Mouse (Mus musculus) testis, adult 2 months (tissue): ENCODE results near the gene Grap. TPM values are rescaled to one million over a fixed set of nuclear protein-coding genes. Genes with fewer than 3 reads are reported as not detected.
A peak's percentile ranks its signal among the peaks of the same experiment; 100 is the strongest.

Experiments
- H3K27ac ChIP-seq: fragments of 200-500 bp; 2 replicates; pipeline ENCODE4 v1.5.1; 2012; ENCODE audit warnings: low read depth, low read length; ENCODE audit not compliant: control insufficient read depth, insufficient read depth
- H3K27me3 ChIP-seq: fragments of 200-500 bp; 2 replicates; pipeline ENCODE4 v1.6.1; 2012; ENCODE audit warnings: mild to moderate bottlenecking, low read length, moderate library complexity; ENCODE audit not compliant: control insufficient read depth, insufficient read depth
- H3K36me3 ChIP-seq: fragments of 200-500 bp; 2 replicates; pipeline ENCODE4 v1.6.1; 2012; ENCODE audit warnings: mild to moderate bottlenecking, low read length; ENCODE audit not compliant: control insufficient read depth, insufficient read depth
- H3K4me1 ChIP-seq: fragments of 200-500 bp; 2 replicates; pipeline ENCODE4 v1.6.1; 2012; ENCODE audit warnings: low read length; ENCODE audit not compliant: control insufficient read depth, insufficient read depth
- H3K4me3 ChIP-seq: fragments of 200-500 bp; 2 replicates; pipeline ENCODE4 v1.5.1; 2012; ENCODE audit warnings: low read depth, mild to moderate bottlenecking, low read length, moderate library complexity, mixed read lengths; ENCODE audit not compliant: control insufficient read depth
- CTCF ChIP-seq: fragments of 200-500 bp; IDR thresholded peaks from 2 replicates; pipeline ENCODE4 v1.5.1; 2012; ENCODE audit warnings: low read depth, mild to moderate bottlenecking, inconsistent platforms, low read length, moderate library complexity; ENCODE audit not compliant: control insufficient read depth, insufficient read depth, insufficient replicate concordance
- POLR2A ChIP-seq: fragments of 200-500 bp; IDR thresholded peaks from 2 replicates; pipeline ENCODE4 v1.6.1; 2012; ENCODE audit warnings: low read depth, mild to moderate bottlenecking, inconsistent platforms, low read length, moderate library complexity; ENCODE audit not compliant: control insufficient read depth
- polyA plus RNA-seq: library from polyadenylated mRNA; depleted of rRNA; stranded (reverse); fragments of >200 nt; gene quantifications from 2 replicates; pipeline ENCODE4 v1.2.3, GENCODE M21; 2012

Grap gene
- polyA plus RNA-seq, 1 experiment, result 2.2 TPM

GRCm38 (mm10) chr11:61671781-61672383 is 18.8 kb downstream of the Grap start:
- Histone ChIP-seq H3K4me1 (peaks cover 12% of the 10 kb centered on the region), H3K36me3 (no peaks in the 10 kb centered on the region), H3K27ac (no peak overlapping the region), H3K4me3 (no peak overlapping the region), H3K27me3 (no peaks in the 10 kb centered on the region)
- TF ChIP-seq CTCF (no peak), POLR2A (no peak)

- no peaks in the 10 kb centered on the region for H3K36me3 ChIP-seq
- H3K4me1 ChIP-seq, result peaks cover 12% of the 10 kb centered on the region
- TF ChIP-seq POLR2A (no peak), CTCF (no peak; the same call in 1 of the 2 replicates)
- no peak overlapping the region for H3K4me3 ChIP-seq
- no peak overlapping the region for H3K27ac ChIP-seq
- H3K27me3 ChIP-seq, result no peaks in the 10 kb centered on the region
These were observed 20.6 kb downstream of the Grap start for GRCm38 (mm10) chr11:61673686-61674085.

DNA sequence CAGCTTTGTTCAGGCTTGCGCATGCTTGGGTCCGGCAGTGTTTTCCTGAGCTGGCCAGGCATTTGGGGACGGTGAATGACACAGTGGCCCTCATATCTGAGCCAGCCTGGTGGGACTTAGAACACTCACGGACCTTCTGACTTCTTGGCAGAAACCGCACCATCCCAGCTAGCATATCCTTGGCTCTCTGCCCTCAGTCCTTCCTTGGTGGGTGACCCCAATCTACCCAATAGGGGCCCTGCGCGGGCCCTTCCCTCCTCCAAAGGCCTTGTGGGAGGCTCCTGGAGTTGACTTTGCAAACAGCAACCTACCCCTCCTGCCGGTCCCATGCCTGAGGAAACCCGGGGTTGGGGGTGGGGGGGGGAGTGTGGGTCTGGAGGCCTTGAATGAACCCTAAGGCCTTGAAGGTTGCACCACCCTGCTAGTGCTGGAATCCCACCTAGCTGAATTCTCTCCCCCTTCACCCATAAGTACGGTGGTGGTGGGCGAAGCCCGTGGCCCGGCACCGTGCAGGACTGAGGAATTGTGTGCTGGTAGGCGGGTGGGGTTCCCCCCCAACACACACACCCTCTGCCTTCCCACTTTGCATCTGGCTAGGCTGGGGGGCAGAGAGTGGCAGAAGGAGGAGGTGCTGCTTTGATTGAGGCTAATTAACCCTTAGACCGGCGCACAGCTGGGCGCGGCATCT is 21.2 kb downstream of the Grap start:
- H3K4me1 ChIP-seq, result peaks cover 12% of the 10 kb centered on the region
- H3K4me3 ChIP-seq, result no peak overlapping the region; the same call in 1 of the 2 replicates

GRCm38 (mm10) chr11:61674839-61675159 is 21.7 kb downstream of the Grap start:
- TF ChIP-seq CTCF (peak; percentile 42; the same call in 1 of the 2 replicates), POLR2A (no peak)
- Histone ChIP-seq H3K4me3 (no peak overlapping the region; the same call in 1 of the 2 replicates), H3K27me3 (no peaks in the 10 kb centered on the region)

More for the DNA sequence above, 21.2 kb downstream of the Grap start:
- TF ChIP-seq POLR2A, result no peak
- TF ChIP-seq CTCF, result no peak
- no peaks in the 10 kb centered on the region for H3K27me3 ChIP-seq
- no peak overlapping the region for H3K27ac ChIP-seq
- no peaks in the 10 kb centered on the region for H3K36me3 ChIP-seq

GRCm38 (mm10) chr11:61675332-61675731 is 22.3 kb downstream of the Grap start:
- Histone ChIP-seq H3K27ac (no peak overlapping the region), H3K4me1 (peaks cover 12% of the 10 kb centered on the region), H3K4me3 (no peak overlapping the region)

More at GRCm38 (mm10) chr11:61674839-61675159, 21.7 kb downstream of the Grap start:
- Histone ChIP-seq H3K36me3 (no peaks in the 10 kb centered on the region), H3K27ac (no peak overlapping the region), H3K4me1 (peaks cover 12% of the 10 kb centered on the region)

DNA sequence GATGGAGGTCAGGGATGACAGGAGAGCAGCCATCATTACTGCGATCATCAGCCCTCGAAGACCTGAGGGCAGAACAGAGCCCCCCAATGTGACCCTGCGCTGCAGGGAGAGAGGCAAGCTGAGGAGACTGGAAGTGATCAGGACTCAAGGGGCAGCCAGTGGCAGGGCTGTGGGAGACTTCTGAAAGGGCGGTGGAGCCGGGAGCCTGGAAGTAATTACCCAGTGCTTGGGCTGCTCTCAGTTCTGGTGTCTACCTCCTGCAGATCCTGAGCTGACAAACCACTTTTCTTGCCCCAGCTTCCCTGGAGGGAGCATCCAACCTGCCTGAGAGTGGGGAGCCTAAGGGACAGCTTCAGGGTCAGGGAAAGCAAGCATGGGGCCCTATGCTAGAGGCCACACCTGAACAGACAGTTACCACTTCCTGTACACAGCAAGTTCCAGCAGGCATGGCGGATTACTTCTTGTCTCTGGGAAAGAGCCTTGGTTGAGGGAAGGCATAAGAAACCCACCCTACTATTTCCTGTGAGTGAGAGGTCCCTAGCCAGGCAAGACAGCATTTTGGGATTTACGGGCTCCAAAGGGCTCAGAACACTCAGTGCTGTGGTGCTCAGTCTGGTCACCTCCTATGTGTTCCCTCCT is 23.3 kb downstream of the Grap start:
- TF ChIP-seq CTCF (no peak), POLR2A (no peak)
- no peak overlapping the region for H3K27ac ChIP-seq
- H3K4me3 ChIP-seq, result no peak overlapping the region
- no peaks in the 10 kb centered on the region for H3K36me3 ChIP-seq
- no peaks in the 10 kb centered on the region for H3K27me3 ChIP-seq
- H3K4me1 ChIP-seq, result peaks cover 12% of the 10 kb centered on the region

More at GRCm38 (mm10) chr11:61675332-61675731, 22.3 kb downstream of the Grap start:
- H3K27me3 ChIP-seq, result no peaks in the 10 kb centered on the region
- no peaks in the 10 kb centered on the region for H3K36me3 ChIP-seq
- TF ChIP-seq CTCF (no peak), POLR2A (no peak)

GRCm38 (mm10) chr11:61677709-61678108 is 24.6 kb downstream of the Grap start:
- TF ChIP-seq CTCF, result no peak
- no peak for TF ChIP-seq POLR2A
- H3K36me3 ChIP-seq, result no peaks in the 10 kb centered on the region
- no peaks in the 10 kb centered on the region for H3K27me3 ChIP-seq

More at GRCm38 (mm10) chr11:61677709-61678108, 24.6 kb downstream of the Grap start:
- no peak overlapping the region for H3K4me3 ChIP-seq
- no peak overlapping the region for H3K27ac ChIP-seq
- H3K4me1 ChIP-seq, result peaks cover 12% of the 10 kb centered on the region
